Mouse (Mus musculus): ENCODE measurements around the gene 2810408A11Rik.
"Not testable (repeated sequence)": the region's sequence is repeated elsewhere in the genome, so short reads cannot be mapped to it uniquely, and the experiment has no call there.

2810408A11Rik gene

DNA sequence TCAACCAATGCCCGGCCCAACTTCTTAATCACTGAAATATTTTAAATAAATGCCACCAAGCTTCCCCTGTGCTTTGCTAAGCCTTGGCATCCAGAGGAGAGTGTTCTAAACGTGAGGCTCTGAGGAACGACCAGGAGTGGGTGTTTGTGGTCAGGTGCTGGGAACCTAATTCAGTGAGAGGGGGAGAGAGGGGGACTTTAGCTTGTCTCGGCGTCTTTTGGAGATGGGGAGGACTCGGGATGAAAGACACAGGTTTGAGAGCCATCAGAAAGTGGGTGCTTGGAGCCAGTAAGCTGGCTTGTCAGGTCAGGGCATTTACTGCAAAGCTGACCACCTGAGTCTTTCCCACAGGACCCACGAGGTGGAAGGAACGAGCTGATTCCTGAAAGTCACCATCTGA, 31.0 kb upstream of the 2810408A11Rik start:
- DNase-seq (ENCODE audit: low spot score in 2 of 2) = no peak

DNA sequence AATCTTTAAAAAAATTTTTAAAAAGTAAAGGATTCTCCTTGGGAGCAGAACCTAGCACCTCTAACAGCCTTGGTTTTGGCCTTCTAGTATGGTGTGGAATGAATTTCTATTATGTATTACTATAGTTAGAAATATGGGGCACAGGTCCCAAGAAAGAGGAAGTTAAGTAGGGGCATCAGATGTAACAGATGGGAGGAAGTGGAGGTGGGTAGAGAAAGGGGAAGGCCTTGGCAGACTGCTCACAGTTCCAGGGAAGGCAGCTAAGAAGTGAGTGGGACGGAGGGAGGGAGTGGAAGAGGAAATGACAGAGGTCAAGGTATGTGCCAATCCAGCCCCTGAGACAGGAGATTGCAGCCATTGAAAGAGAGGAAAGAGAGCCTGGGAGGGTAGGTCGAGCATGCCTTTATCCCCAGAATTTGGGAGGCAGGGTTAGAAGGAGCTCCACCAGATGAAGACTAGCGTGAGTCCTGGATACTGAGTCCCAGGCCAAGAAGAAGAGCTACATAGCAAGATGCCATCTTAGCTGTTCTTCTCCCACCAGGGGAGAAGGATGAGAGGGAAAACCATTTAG, 30.3 kb upstream of the 2810408A11Rik start:
- no peak for DNase-seq (ENCODE audit: low spot score in 2 of 2)

DNA sequence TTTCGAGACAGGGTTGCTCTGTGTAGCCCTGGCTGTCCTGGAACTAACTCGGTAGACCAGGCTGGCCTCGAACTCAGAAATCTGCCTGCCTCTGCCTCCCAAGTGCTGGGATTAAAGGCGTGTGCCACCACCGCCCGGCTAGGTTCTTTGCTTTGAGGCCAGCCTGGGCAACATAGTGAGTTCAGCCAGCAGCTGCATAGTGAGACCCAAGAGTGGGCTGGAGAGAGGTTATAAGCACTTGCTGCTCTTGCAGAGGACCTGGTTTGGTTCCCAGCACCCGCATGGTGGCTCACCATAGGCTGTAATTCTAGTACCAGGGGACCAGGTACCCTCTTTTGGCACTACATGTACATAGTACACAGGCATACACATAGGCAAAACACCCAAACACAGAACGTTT, 29.4 kb upstream of the 2810408A11Rik start:
- not testable (repeated sequence) for DNase-seq (ENCODE audit: low spot score in 2 of 2)

DNA sequence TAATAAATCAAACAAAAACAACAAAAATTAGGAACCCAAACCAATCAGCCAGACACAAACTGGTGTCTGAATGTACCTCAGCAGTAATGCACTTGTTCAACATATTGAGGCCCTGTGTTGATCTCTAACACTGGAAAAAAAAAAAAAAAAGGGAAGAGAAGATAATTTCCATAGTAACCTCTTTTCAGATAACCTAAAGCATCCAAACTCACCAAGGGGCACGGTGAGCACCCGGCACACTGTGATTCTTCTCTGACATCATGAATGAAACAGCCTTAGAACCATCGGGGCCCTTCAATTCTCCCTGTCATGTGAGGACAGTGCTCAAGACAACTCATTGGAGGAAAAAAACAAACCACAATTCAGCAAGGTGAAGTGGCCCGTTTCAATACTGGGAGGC, 28.9 kb upstream of the 2810408A11Rik start:
- no peak for DNase-seq (ENCODE audit: low spot score in 2 of 2)

DNA sequence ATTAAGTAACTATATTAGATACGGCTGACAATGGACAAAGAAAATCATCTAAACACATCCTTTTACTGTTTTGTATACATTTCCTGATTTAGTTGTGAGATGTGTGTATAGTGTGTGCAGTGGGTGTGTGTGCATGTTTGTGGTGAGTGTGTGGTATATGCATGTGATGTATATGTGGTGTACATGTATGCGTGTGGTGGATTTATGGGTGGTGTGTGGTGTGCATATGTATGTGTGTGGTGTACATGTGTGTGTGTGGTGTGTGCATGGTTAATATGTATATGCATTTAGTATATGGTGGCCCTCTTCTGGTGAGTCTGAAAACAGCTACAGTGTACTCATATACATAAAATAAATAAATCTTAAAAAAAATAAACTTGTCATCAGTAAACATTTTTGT, 26.7 kb upstream of the 2810408A11Rik start:
- no peak for DNase-seq (ENCODE audit: low spot score in 2 of 2)

DNA sequence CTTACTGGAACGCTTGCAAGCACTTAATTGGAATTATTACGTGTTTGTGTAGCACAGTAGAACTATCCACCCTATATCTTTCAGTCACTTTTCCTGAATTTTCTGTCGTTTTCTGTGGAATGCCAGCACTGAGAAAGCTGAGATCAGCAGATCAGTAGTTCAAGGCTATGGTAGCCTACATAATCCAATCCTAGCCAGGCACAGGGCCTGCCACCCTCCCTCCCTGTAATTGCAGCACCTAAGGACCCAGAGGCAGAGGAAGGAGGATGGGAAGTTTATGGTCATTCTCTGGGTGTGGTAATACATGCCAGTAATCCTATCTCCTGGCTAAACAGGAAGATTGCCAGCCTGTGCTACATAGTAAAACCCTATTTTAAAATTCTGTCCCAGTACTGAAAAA, 22.0 kb upstream of the 2810408A11Rik start:
- DNase-seq (ENCODE audit: low spot score in 2 of 2) = no peak

DNA sequence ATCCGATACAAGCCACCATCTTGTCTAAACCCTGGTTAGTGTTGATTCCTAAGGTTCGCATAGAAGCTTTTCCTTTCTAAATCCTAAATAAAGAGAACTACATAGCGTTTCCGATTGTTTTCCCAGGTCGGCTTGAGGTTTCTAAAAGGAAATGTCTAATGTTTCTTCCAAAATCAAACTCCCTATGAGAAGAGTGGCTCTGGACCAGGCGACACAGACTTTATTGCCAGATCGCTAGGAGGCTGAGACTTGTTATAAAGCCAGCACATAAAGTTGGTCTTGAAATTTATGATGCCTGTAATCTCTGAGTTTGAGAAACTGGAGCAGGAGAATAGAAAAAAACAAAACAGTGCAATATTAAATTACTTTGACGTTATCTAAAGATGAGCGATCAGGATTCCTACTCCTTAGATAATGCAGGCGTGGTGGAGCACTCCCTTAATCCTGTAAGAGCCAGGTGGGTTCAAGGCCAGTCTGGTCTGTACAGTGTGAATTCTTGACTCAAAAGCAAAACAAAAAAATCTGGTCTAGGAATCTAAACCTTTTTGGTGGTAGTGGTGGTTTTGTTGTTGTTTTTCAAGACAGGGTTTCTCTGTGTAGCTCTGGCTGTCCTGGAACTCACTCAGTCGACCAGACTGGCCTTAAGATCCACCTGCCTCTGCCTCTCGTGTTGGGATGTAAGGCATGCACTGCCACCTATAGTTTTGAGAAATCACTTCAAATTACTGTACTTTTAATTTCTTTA, 21.4 kb upstream of the 2810408A11Rik start:
- no peak for DNase-seq (ENCODE audit: low spot score in 2 of 2)

DNA sequence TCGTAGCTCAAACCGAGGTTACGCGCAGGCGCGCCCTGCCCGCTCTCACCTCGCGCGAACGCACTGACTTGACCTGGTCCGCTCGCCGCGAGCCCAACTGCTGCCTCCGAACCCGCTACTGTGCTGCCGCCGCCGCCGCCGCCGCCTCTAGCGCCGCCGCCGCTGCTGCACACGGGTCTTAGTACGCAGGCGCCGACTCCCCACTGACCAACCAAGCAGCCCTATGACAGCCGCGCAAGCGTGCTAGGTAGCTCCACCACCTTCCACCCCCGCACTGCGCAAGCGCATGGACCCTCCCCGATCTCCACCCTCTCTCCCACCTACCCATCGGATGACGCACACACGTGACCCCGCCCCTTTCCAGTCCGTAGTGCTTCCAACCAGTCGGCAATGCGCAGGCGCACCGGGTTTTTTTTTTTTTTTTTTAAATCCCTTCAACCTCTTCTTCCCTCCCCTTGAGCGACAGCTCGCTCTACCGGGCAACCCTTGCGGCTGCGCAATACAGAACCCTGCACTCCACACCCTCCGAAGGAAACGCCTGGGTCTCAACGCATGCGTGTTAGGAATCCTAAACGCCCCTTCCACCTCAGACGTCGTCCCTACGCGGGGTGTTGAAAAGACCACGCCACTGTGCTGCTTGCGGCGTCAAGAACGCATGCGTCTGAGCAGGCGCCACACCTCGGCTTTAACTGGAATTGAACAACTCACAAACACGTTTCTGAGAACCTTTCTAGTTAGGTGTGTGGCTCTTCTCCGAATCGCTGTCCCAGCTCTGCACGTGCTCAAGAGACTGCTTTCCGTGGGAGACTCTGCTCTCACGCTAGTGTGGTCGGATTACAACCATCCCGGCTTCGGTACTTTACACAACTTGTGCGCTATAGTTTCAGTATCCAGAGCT, 20.6 kb upstream of the 2810408A11Rik start, which contains the start of gene Eif5a:
TSS of gene Eif5a (minus strand) at position 845 of the 898 bp plus-strand sequence.
- peak; percentile 100 for DNase-seq (ENCODE audit: low spot score in 2 of 2)

DNA sequence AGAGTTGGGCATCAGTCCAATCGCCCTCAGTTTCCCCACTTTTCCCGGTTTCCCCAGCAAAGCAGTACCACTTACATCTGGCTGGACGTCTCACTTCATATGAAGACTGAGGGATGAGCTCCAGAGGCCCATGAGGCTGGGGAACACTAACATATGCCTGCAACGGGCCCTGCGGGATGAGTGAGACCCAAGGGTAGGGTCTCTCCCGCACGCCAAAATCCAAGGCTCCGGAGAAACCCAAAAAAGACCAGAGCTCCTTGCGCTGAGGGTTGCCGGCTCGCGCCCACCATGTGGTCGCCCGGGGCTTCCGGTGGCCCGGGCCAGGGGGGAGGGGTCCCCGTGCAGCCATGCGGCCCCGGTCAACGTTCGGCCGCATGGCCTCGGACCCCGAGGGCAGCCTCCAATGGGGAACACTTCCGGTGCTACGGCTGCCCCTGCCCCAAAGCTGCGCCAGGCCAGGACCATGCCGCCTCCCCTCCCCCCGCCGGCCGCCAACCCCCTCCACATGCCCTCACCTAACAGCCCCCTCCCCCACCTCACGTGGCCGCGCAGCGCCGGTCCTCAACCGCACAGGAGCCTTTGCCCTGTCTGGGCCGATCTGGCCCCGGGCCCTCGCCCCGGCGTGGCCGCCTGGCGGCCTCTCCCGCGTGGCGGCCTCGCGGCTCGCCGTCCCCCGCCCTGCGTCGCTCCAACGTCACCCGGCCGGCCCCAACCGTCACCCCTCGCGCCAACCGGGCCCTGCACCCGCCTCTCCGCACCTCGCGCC, 19.7 kb upstream of the 2810408A11Rik start:
- peak; percentile 53 to 54 for DNase-seq (ENCODE audit: low spot score in 2 of 2)

DNA sequence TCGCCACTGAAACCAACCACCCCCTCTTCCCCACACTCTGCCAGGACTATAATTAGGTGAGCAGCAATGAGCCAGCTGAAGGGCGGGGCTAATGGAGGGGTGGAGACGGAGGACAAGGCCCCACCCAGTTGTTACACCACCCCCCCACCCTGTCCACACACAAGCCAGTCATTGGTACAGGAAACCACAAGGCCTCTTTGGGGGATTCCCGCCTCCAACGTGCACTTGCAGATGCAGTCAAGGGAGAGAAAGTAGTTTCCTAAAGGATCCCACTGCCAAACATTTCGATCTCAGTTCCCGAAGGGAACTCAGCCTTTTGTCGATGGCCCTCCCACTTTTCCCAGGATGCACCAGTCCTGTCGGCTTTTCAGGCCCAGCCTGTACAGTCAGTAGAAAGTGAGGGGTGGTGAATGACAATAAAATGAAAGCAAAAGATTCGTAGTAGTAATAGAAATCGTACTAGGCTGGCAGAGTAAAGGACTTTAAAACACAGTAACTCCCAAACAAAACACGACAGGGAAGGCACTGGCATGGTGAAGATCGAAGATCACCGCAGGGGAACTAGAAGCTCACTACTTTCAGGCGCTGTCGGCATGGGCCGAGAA, 19.0 kb upstream of the 2810408A11Rik start:
- DNase-seq (ENCODE audit: low spot score in 2 of 2) = peak; percentile 84 to 85

DNA sequence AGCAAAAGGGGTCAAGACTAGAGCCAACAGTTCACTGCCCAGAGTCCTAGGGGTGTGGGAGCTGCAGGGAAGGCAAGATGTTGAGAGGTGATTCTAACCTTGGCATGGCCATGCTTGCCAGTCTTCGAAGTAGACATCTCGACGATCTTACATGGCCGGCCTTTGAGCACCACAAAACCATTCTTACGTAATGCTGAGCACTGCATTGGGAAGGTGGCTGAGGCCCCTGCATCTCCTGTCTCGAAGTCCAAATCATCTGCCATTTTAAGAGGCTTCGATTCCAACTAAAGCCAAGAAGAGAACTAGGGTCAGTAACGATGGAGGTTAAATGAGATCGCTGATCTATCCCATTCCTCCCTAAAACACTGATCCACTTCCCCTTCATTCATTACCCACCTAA, 18.3 kb upstream of the 2810408A11Rik start:
- no peak for DNase-seq (ENCODE audit: low spot score in 2 of 2)

DNA sequence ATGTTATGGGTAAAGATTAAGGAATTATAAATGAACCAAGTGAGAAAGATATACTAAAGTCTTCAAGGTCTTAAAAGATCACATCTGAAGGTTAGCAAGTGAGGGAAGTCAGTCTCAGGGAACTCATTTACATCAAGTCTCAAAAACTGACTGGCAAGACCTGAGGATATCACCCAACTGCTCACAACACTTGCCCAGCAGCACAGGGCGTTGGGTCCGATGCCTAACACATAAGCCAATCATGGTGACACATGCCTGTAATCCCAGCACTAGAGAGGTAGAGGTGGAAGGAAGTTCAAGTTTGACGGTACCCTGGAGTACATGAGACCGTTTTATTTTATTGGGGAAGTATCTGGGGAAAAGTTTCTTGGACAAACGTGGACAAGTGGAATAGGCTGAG, 17.3 kb upstream of the 2810408A11Rik start:
- no peak for DNase-seq (ENCODE audit: low spot score in 2 of 2)

DNA sequence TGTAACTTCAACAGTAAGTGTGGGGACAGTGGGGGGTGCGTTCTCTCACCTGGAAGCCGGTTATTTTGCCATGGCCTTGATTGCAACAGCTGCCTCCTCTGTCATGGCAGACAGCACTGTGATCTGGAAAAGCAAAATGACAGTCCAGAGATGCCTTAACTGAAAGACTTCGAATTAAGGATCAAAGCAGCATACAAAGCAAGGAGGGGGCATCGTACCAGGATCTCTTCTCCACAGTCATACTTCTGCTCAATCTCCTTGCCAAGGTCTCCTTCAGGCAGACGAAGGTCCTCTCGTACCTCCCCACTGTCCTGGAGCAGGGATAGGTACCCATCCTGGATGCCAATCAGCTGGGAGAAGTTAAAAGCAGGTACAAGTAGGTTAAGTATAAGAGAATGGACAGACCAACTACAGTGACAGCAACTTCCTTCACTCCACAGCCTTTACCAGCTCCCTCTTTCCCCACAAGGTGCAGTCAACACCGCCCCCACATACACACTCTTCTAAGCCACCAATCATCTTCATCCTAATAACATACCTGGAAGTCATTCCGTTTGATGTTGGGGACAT, 16.7 kb upstream of the 2810408A11Rik start:
- no peak for DNase-seq (ENCODE audit: low spot score in 2 of 2)

DNA sequence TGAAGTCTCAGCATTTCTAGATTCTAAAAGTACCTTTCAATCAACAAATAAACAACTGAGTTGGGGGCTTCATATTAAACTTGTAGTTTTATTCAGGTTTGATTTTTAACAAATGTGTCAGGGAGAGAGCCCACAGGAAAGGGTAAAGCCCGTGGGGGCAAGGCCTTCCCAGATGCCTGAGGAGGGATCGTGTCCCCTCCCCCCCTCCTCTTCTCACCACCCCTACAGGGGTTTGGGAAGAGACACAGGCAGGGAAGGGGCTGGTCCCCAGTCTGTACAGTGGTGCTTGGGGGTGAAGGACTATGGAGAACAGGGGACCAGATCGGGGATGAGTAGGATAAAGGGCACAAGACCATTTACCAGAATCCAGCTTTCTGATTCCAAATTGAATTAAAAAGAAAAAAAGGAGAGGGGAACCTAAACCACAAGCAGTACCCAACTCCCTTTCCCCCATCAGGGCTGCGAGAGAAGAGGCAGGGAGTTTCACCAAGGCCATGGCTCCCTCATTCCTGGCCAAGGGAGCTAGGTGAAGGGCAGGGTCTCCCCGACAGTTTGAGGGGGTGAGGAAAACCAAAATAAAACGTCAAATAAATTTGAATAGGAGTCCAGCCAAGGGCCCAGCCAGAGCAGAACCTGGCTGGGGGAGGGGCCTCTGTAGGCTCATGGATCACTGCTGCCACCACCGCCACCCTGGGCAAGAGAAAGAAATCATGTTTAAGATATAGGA, 16.0 kb upstream of the 2810408A11Rik start:
- DNase-seq (ENCODE audit: low spot score in 2 of 2) = not testable (repeated sequence)

DNA sequence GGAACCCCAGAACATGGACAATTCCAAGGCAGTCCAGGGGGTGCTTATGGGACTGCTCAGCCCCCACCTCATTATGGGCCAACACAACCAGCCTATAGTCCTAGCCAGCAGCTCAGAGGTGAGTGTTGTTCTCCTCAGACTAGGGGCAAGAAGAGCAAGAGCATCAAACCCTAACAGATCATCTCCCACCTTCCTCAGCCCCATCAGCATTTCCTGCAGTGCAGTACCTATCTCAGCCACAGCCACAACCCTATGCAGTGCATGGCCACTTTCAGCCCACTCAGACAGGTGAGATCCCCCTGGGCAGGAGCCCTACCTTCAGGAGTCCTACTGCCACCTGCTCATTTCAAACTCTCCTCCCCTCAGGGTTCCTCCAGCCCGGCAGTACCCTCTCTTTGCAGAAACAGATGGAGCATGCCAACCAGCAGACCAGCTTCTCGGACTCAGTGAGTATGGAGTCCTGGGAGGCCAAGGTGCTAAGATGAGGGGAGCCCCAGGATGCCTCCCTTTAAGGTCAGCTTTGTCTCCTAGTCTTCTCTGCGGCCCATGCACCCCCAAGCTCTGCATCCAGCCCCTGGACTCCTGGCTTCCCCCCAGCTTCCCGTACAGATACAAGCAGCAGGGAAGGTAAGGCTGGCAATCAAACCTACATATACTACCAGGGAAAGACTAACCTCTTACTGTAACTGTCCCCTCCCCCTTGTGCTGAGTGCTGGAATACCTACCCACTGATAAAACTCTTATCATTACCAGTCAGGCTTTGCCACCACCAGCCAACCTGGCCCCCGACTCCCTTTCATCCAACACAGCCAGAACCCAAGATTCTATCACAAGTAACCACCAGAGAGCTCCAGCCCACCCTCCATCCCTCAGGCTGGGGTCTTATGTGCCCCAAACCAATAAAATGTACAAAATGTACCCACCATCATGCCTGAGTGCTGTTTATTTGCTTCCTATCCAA, 15.2 kb upstream of the 2810408A11Rik start:
- no peak for DNase-seq (ENCODE audit: low spot score in 2 of 2)

DNA sequence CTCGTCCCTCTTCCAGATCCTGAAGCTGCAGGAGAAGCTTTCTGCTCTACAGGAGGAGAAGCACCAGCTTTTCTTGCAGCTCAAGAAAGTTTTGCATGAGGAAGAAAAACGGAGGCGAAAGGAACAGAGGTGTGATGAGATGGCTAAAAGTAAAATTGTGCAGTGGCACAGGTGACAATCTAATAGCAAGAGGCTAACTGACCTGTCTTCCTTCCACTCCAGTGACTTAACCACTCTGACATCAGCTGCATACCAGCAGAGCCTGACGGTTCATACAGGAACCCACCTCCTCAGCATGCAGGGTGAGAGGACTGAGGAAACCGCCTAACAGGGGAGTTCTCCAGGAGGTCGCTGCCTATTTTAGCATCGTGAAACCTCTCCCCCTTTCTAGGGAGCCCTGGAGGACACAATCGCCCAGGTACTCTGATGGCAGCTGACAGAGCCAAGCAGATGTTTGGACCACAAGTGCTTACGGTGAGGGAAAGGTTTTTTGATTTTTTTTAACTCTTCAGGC, 14.2 kb upstream of the 2810408A11Rik start:
- no peak for DNase-seq (ENCODE audit: low spot score in 2 of 2)

DNA sequence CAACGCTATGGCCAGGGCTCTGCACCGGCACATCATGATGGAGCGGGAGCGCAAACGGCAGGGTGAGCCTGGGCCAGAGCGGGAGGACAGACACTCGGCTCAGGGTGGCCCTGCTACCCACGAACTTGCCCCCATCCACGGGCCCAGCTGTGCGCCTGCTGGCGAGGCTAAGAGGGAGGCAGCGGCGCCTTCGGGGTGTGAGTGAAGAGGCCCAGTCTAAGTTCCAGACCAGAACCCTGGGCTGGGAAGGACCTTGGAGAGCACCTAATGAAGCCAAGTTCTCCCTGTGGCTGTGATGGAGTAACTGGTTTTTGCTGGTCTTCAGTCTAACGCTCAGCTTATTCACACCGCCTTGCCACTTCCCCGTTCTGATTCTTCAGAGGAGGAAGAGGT, 13.6 kb upstream of the 2810408A11Rik start:
- DNase-seq (ENCODE audit: low spot score in 2 of 2) = no peak

DNA sequence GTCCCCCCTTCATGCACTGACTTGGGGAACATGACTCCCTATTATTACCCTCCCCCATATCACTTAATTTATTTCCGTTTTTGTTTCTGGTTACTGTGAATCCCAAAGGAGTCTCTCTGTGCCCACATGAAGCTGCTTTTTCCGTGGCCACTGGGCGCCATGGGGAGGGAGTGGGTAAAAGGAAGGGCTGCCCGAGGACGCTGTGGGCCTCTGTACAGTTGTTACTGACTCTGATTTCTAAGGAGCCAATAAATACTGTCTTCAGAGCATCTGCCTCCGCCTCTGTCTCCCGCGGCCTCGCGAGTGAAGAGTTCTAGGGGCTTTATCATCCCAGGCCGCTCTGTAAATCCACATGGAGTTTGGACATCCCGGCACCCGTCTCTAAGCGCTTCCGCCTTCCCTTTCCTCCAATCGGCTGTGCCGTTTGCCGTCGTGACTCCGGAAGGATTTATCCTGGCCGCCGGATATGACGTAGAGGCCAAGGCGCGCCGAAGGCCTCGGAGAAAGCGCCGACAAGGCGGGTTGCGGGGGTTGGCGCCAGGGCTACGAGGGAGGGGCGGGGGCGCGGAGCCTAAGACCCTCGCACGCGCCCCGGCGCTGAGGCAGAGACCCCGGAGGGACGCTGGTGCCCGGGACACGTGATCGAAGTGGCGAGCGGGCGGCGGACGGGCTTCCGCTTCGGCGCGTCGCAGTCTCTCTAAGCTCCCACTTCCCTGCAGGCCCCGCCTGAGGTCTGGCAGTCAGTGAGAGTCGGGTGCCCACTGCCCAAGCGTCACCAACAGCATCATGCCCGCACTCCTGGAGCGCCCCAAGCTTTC, 13.0 kb upstream of the 2810408A11Rik start, which contains the start of gene Gps2:
TSS of gene Gps2 (plus strand) at position 335 of the 818 bp plus-strand sequence.
- peak; percentile 91 to 93 for DNase-seq (ENCODE audit: low spot score in 2 of 2)

Measured in heart, adult 9 months (tissue).